Mouse (Mus musculus) activated CD4-positive, CD25-positive, alpha-beta regulatory T cell, adult 4 months (primary cell): ENCODE data around the gene Lcn8. TPM values are rescaled to one million over a fixed set of nuclear protein-coding genes. Genes with fewer than 3 reads are reported as not detected.

Experiments used
- ATAC-seq: one replicate; pipeline ENCODE4 v1.8.0; 2017
- polyA plus RNA-seq, 2 experiments: library from polyadenylated mRNA; unstranded; fragments of 100-300 nt; shearing (Covaris generic); gene quantifications; one replicate each; pipeline ENCODE4 v1.2.1; 2017

Lcn8 gene
- polyA plus RNA-seq = not detected

- no peak for ATAC-seq
Observed at GRCm38 (mm10) chr2:25652902-25653301, at the start of gene Lcn8. Gene Lcn8, plus strand, starts transcription at chr2:25653120.

- ATAC-seq = peak; percentile 77
Observed at GRCm38 (mm10) chr2:25607761-25608622, 44.9 kb upstream of the Lcn8 start, which contains the start of gene Rabl6. Gene Rabl6, minus strand, starts transcription at chr2:25608521.

- peak; percentile 38 for ATAC-seq
Observed at GRCm38 (mm10) chr2:25608671-25609070, 44.2 kb upstream of the Lcn8 start.

- no peak for ATAC-seq
Observed at GRCm38 (mm10) chr2:25616398-25616797, 36.5 kb upstream of the Lcn8 start.

GRCm38 (mm10) chr2:25617578-25617977 lies 35.3 kb upstream of the Lcn8 start, which contains the start of gene Ccdc183:
Gene Ccdc183, minus strand, starts transcription at chr2:25617678.
- ATAC-seq = no peak

- peak; percentile 75 for ATAC-seq
Observed at GRCm38 (mm10) chr2:25620386-25620785, 32.5 kb upstream of the Lcn8 start.

- no peak for ATAC-seq
Observed at GRCm38 (mm10) chr2:25620852-25621228, 32.1 kb upstream of the Lcn8 start.

- no peak for ATAC-seq
Observed at GRCm38 (mm10) chr2:25621229-25622200, 31.4 kb upstream of the Lcn8 start, which contains the start of gene Tmem141. Gene Tmem141, minus strand, starts transcription at chr2:25622005.

- ATAC-seq = no peak
Observed at GRCm38 (mm10) chr2:25625986-25626385, 26.9 kb upstream of the Lcn8 start.

- ATAC-seq = no peak
Observed at GRCm38 (mm10) chr2:25627811-25628210, 25.1 kb upstream of the Lcn8 start, which contains the start of gene Fcna. Gene Fcna, minus strand, starts transcription at chr2:25628030.

GRCm38 (mm10) chr2:25628738-25629137 lies 24.2 kb upstream of the Lcn8 start:
- ATAC-seq = no peak

- no peak for ATAC-seq
Observed at GRCm38 (mm10) chr2:25633616-25634015, 19.3 kb upstream of the Lcn8 start.

- ATAC-seq = no peak
Observed at GRCm38 (mm10) chr2:25634046-25634445, 18.9 kb upstream of the Lcn8 start.

- ATAC-seq = no peak
Observed at GRCm38 (mm10) chr2:25639890-25640289, 13.0 kb upstream of the Lcn8 start.

- ATAC-seq = no peak
Observed at GRCm38 (mm10) chr2:25654502-25654901, 1.6 kb downstream of the Lcn8 start.

GRCm38 (mm10) chr2:25656691-25657090 lies 3.8 kb downstream of the Lcn8 start:
- ATAC-seq = no peak

- no peak for ATAC-seq
Observed at GRCm38 (mm10) chr2:25657246-25657645, 4.3 kb downstream of the Lcn8 start.

GRCm38 (mm10) chr2:25657652-25658051 lies 4.7 kb downstream of the Lcn8 start, which contains the start of gene Lcn5:
Gene Lcn5, plus strand, starts transcription at chr2:25657952.
- ATAC-seq = no peak

- ATAC-seq = no peak
Observed at GRCm38 (mm10) chr2:25660279-25660678, 7.4 kb downstream of the Lcn8 start.

- ATAC-seq = no peak
Observed at GRCm38 (mm10) chr2:25661245-25661970, 8.5 kb downstream of the Lcn8 start.

GRCm38 (mm10) chr2:25663511-25663910 lies 10.6 kb downstream of the Lcn8 start:
- peak; percentile 40 for ATAC-seq

- ATAC-seq = no peak
Observed at GRCm38 (mm10) chr2:25664125-25664524, 11.2 kb downstream of the Lcn8 start.
